Mouse (Mus musculus) neutrophil, adult 5-6 weeks (primary cell): ENCODE data around the gene Ssbp2. TPM values are rescaled to one million over a fixed set of nuclear protein-coding genes. Genes with fewer than 3 reads are reported as not detected.
A peak's percentile ranks its signal among the peaks of the same experiment; 100 is the strongest.

ENCODE experiments used
- ATAC-seq: fragments of 151-379, 151-347 bp; 2 replicates; pipeline ENCODE4 v1.8.0; 2017; ENCODE audit warnings: mild to moderate bottlenecking, moderate TSS enrichment; ENCODE audit not compliant: insufficient number of reproducible peaks, poor library complexity, low FRiP score, severe bottlenecking; ENCODE audit errors: extremely low read depth
- total RNA-seq: library from RNA; stranded (forward); fragments of 200-1000 nt; gene quantifications from 2 replicates; pipeline ENCODE4 v1.2.3, GENCODE M21; 2017

Ssbp2 gene
- total RNA-seq, 1 experiment from 2014 or later = 20.3 TPM

- peak; percentile 55; the same call in 1 of the 2 replicates for ATAC-seq
Observed at GRCm38 (mm10) chr13:91508991-91509390, 48.9 kb downstream of the Ssbp2 start.

DNA sequence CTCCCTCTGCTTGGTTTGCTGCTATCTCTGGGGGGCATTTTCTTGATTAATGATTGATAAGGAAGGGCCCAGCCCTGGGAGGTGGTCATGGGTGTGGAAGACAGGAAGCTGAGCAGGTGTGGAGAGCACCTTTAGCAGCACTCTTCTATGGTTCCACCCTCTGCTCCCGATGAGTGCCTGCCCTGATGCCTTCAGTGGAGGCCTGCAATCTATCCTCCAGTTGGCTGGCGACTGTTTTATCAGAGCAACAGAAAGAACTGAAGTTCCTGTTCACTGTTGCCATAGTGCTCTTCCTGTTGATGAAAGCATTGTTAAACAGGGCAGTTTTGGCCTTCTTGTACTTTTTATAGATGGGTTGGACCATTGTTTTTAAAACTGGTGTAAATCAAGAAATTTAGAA lies 49.4 kb downstream of the Ssbp2 start:
- ATAC-seq = peak; percentile 84

- no peak for ATAC-seq
Observed at GRCm38 (mm10) chr13:91514979-91515378, 54.9 kb downstream of the Ssbp2 start.

DNA sequence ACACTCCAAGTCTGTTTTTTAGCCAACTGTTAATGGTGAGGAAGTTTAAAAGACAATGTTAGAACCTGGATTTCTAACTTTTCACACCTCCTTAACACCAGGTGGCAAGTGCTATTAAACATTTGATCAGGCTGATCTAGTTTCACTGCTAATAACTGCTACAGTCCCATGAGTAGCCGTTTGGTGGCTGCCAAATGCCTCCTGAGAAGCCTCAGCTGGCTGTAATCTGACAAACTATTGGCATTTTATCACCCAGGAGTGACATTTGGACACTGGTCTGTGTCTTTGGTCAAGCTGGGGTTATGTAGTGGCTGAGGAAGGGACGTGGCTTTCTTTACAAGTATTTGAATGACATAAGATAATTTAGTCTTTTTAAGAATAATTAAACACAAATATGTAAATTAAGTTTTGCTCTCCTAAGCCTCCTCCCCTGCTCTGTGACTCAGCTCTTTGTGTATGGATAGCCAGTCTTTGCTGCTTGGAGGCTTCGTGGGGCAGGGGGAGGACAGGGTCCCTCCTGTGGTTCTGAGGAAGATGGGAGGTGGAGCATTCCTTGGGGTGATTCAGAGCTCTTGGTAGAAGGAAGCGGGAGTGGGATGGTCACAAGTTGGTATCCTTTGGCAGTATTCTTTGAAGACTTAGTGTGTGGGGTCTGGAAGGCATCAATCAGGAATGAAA lies 60.1 kb downstream of the Ssbp2 start:
- no peak for ATAC-seq

DNA sequence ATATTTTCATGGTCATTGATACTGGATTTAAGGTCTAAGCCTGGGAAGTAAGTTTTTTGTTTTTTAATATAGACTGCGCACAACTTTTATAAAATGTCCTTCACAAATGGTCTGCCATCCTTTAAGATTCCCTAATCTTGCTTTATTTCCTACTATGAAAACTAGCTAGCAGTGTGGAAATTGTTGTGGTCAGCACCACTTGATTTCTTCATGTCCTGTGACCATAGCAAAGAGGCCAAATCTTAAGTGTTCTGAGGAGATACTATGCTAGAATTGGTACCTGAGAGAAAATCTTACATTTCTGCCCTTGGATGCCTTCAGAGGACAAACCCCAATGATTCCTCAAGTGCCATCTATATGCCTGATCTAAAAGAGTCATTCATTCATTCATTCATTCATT lies 60.9 kb downstream of the Ssbp2 start:
- ATAC-seq = no peak

- peak; percentile 33; the same call in 1 of the 2 replicates for ATAC-seq
Observed at GRCm38 (mm10) chr13:91526058-91526457, 66.0 kb downstream of the Ssbp2 start.

DNA sequence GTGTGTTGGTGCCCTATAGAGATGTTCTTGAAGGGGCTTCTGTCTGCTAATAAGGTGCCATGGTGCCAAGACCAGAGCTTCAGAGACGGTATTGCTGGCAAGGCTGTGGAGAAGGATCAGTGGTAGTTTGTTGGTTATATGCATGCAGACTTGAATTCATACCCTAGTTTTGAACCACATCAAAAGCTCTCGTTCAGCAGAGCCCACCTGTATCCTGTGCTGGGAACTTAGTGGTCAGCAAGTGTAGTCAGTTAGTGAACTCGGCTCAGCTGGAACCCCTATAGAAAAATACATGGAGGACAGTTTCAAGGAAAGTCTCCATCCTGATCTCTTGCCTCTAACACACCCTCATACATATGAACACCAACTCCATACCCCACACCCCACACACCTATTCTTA lies 69.7 kb downstream of the Ssbp2 start:
- no peak for ATAC-seq

DNA sequence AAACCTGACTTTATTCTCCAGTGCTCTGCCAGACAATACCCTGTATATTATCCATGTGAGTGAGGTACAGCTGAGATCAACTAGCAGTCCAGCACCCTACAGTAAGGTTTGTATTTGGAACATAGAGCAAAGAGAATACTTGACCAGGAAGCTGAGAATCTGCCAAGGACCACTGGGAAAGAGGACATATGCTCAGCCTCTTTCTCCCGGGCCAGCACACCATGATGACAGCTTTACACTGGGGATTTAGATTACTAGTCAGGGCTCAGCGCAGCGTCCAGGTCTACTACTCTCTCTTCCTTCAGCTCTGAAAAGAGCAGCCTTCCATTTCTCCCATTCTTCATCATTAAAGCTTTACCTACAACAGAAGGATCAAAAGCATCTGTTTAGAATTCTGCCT lies 76.6 kb downstream of the Ssbp2 start:
- ATAC-seq = no peak

GRCm38 (mm10) chr13:91540145-91541068 lies 80.3 kb downstream of the Ssbp2 start:
- no peak for ATAC-seq

DNA sequence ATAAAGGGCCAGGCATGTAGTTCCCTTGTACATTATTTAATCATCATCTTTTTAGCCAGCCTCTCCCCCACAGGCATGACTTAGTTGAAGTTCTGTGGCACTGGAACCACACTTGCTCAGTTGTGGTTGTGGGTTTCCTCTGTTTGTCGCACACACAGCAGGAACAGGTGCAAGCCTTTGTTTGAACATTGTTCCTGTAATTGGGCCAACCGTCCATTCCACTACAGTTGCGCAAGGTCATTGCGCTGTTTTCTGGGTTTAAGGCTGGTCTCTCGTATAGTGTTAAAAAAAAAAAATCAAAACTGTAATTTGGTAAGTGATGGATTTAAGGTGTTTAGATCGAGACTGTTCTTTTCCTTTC lies 81.0 kb downstream of the Ssbp2 start:
- ATAC-seq = peak; percentile 76

- ATAC-seq = no peak
Observed at GRCm38 (mm10) chr13:91543555-91543954, 83.5 kb downstream of the Ssbp2 start.

DNA sequence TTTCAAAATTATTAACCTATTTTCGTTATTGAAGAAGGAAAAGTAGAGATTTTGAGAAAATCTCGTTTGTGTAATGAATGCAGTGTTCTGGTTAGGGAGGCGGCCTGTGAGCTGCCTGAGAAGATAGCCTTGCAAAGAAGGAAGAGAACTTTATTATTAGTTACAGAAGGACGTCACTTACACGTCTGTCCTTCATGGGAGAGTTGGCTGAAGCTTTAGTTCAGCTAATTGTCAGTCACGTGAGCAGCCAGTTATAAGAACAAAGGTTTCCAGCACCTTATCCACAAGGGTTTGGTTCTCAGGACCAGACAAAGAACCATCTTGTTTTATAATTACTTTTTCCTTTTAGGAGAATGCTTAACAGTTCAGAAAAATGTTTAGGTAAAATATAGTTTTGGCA lies 104.0 kb downstream of the Ssbp2 start:
- ATAC-seq = no peak

- ATAC-seq = no peak
Observed at GRCm38 (mm10) chr13:91564755-91565154, 104.7 kb downstream of the Ssbp2 start.

- ATAC-seq = no peak
Observed at GRCm38 (mm10) chr13:91581504-91581903, 121.4 kb downstream of the Ssbp2 start.

DNA sequence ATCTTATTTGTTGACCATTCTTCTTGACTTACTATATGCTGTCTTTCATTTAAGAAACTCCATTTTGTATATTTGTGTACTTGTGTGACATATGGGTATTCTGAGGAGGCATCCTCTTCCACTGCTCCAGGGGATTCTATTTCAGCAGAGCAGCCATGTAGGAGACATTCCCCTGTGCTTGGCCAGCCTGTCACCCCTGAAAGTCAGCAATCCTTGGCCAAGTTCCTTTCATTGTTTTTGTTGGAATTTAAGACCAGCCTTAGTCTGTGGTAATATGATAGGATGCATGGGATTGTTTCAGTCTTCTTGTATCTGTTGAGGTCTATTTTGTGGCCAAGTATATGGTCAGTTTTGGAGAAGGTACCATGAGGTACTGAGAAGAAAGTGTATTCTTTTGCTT lies 122.1 kb downstream of the Ssbp2 start:
- no peak for ATAC-seq

- ATAC-seq = no peak
Observed at GRCm38 (mm10) chr13:91586368-91586767, 126.3 kb downstream of the Ssbp2 start.

- no peak for ATAC-seq
Observed at GRCm38 (mm10) chr13:91588475-91588874, 128.4 kb downstream of the Ssbp2 start.

GRCm38 (mm10) chr13:91591863-91592262 lies 131.8 kb downstream of the Ssbp2 start:
- ATAC-seq = no peak

GRCm38 (mm10) chr13:91595284-91595683 lies 135.2 kb downstream of the Ssbp2 start:
- no peak for ATAC-seq

- peak; percentile 99 for ATAC-seq
Observed at GRCm38 (mm10) chr13:91599594-91599993, 139.5 kb downstream of the Ssbp2 start.
